Mouse (Mus musculus) 416B (cell line): ENCODE measurements at regions not wholly inside any gene's neighbourhood (a gene's known extent, or its start where the extent isn't known, plus 50 kb on each side); places are given as distances from the start of the nearest gene placed in this dataset.
"Not testable (repeated sequence)": the region's sequence is repeated elsewhere in the genome, so short reads cannot be mapped to it uniquely, and the experiment has no call there.

ENCODE experiments used
- DNase-seq: peaks from one replicate; pipeline ENCODE4 v3.0.0; 2011; ENCODE audit warnings: low read depth

DNA sequence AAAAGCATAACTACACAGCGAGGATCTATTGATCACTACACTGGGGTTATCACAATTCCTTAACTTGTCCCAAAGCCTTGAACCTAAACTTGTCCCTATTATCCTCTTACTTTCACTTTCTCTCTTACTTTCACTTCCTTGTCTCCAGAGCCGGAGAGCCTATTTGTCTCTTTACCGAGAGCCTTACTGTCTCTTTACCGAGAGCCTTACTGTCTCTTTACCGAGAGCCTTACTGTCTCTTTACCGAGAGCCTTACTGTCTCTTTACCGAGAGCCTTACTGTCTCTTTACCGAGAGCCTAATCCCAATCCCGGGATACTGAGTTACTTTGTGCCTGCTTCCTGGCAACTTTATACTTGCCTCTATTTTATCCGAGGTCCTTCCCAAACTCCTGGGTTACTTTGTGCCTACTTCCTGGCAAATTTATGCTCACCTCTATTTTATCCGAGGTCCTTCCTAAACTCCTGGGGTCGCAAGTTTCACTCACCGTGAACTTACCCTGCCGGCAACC, 335.3 kb upstream of the Ccng1 start:
- not testable (repeated sequence) for DNase-seq

DNA sequence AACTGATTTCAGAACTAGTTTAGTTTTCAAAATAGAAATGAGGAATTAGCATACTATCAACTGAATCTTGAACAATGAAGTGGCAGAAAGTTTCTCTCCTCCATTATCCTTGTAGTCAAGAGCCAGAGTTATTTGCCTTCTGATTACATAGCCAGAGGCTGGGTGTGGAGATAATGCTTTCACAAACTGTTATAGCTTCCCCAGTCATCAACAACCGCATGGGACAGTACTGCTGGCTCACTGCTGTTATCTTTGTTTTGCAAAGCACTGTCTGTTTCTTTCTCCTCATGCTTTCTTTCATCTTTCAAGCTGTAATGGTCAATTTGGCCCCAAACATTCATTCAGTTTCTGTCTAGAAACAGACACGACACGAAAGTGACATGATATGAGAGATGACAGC, 308.5 kb upstream of the Ccng1 start:
- no peak for DNase-seq

DNA sequence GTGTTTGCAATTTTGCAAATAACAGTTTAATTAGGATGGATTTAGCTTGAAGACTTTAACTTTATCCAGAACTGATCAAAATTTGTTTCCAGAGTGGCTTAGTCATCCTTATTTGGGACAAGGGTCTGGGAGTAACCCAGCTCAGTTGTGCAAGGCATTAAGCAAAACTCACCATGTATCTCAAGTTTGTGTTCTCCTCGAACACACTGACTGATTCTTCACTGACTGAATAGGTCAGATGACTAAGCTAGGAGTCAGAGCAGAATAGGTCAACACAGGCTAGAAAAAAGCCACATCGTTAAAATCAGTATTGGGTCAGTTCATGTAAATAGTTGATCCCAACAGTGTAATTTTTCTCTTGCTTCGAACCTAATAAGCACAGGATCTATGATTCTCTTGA, 302.7 kb upstream of the Ccng1 start:
- DNase-seq, result no peak

DNA sequence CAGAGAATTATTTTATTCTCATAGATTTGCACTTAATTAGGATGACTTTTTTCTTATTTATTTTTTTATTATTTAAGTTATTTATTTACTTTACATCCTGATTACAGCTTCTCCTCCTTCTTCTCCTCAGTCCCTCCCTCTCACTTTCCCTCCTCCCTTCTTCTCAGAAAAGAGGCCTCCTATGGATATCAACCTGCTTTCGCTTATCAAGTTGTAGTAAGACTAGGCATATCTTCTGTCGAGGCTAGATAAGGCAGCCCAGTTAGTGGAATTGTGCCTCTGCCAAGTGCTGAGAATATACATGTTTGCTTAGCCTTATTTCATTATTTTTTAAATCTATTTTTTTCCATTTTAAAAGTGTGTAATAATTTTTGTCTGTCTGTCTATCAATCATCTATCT, 274.9 kb upstream of the Ccng1 start:
- no peak for DNase-seq

DNA sequence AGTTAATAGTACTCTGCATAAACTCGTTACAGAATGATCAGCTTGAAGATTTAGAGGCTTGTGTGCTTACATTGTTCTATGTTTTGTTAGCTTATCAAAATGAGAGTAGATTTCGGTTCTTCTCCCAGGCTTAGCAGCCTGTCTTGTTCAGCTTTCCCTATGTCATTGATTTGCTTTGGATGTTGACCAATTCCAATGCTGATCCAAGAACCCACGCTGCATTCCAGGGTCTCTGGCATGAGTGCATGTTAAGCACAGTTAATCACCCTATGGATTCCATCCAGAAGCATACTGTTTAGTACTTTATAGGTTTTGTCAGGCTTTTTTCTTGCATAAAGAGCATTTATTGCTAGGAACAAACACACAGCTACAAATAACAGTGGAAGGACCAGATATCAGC, 255.0 kb upstream of the Ccng1 start:
- DNase-seq, result no peak

- DNase-seq, result no peak
Observed at GRCm38 (mm10) chr11:40972806-40973205, 217.7 kb upstream of the Ccng1 start.

DNA sequence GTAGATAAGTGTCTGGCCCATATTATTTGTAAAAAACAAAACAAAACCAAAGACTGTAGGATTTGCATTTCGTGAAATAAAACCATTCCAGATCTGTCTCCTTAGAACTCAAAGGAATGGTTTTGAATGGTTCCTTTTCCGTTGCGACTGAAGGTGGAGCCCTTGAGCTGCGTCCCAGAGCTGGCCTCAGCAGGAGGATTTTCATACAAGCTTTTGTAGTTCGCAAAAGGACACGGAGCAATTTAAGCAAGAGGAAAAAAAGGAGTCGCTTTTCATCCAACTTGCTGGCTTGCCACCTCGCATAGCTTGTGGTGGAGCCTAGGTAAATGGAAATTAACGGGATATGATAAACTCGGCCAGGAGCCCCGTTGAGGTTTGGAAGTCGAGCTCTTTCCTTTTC, 172.1 kb upstream of the Ccng1 start:
- peak; percentile 44 for DNase-seq

DNA sequence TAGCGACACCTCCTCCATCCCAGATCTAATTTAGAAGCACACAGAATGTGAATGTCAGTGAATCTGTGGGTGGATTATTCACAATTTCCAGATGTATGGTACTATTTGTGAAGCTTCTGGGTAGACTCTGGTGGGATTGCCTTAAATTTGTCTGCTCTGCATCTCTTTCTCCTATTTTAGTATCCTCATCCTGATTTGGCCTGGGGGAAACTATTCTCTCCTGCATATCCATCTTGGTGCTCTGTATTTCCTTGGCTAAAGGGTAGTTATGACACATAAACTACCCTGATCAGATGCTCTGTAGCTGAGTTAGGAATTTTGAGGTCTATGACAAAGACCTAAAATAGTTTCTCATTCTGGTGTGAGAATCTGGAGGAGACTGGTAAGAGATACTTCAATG, 136.4 kb upstream of the Ccng1 start:
- no peak for DNase-seq

DNA sequence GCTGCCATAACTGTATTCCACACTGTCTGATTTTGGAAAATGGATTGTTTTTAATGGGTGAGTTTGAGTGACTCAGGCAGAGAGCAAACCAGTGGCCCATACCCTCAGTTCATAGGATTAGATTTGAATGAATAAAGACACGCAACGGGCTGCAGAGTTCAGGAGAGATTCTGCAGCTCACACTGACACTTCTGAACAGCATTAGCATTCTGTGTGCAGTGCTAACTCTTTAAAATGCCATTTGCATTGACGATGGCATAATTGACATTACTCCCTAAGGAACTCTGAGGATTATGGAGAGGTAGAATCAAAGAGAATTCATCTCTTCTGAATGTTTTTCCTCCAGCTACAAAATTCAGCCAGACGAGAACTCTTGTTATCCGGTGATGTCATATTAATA, 129.4 kb upstream of the Ccng1 start:
- no peak for DNase-seq

GRCm38 (mm10) chr11:40879589-40879988, 124.5 kb upstream of the Ccng1 start:
- no peak for DNase-seq

GRCm38 (mm10) chr11:40873002-40873401, 117.9 kb upstream of the Ccng1 start:
- DNase-seq, result no peak

GRCm38 (mm10) chr11:40865694-40866093, 110.6 kb upstream of the Ccng1 start:
- peak; percentile 60 for DNase-seq

- no peak for DNase-seq
Observed at GRCm38 (mm10) chr11:40851361-40851760, 96.2 kb upstream of the Ccng1 start.

GRCm38 (mm10) chr11:40850652-40851092, 95.6 kb upstream of the Ccng1 start:
- no peak for DNase-seq

- no peak for DNase-seq
Observed at GRCm38 (mm10) chr11:40846586-40846985, 91.5 kb upstream of the Ccng1 start.

DNA sequence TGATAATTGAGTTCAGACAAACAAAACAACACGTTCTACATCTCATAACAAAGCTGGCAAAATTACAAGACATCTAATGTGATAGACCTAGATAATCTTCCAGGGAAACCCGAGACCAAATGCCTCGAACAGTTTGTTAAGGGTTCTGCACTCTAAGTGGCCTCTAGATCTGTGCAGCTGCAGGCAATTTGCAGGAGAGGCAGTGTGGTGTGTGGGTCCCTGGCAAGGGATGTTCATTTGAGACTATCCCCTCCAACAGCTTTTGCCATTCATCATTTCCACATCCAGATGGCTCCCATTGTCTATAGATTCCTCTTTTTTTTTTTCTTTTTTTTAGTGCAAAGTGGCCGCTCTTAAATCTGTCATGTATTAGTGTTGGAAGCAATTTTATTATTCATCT, 80.3 kb upstream of the Ccng1 start:
- no peak for DNase-seq
